Mouse (Mus musculus) heart, embryonic 12.5 days (tissue): ENCODE results near the gene Rassf3. TPM values are rescaled to one million over a fixed set of nuclear protein-coding genes. Genes with fewer than 3 reads are reported as not detected.

Experiments used
- ATAC-seq: fragments of 200-750 bp; cut with Nextera tagmentation; 2 replicates; pipeline ENCODE4 v1.8.0; 2017; ENCODE audit warnings: moderate TSS enrichment, moderate library complexity; ENCODE audit not compliant: insufficient number of reproducible peaks, low FRiP score
- H3K27ac ChIP-seq: fragments of 300-500 bp; sonication (generic); 2 replicates; pipeline ENCODE4 v1.5.1; 2016; ENCODE audit warnings: mild to moderate bottlenecking, moderate library complexity; ENCODE audit not compliant: poor library complexity, severe bottlenecking
- H3K27me3 ChIP-seq: fragments of 300-500 bp; sonication (generic); replicated peaks from 2 replicates; pipeline ENCODE4 v1.6.1; 2016; ENCODE audit warnings: mild to moderate bottlenecking, moderate library complexity
- H3K36me3 ChIP-seq: fragments of 300-500 bp; sonication (generic); 2 replicates; pipeline ENCODE4 v1.6.1; 2016; ENCODE audit warnings: mild to moderate bottlenecking, moderate library complexity
- H3K4me1 ChIP-seq: fragments of 300-500 bp; sonication (generic); replicated peaks from 2 replicates; pipeline ENCODE4 v1.6.1; 2016; ENCODE audit warnings: mild to moderate bottlenecking
- H3K4me2 ChIP-seq: fragments of 300-500 bp; sonication (generic); 2 replicates; pipeline ENCODE4 v1.6.1; 2016; ENCODE audit warnings: mild to moderate bottlenecking, moderate library complexity
- H3K4me3 ChIP-seq: fragments of 300-500 bp; sonication (generic); 2 replicates; pipeline ENCODE4 v1.5.1; 2016; ENCODE audit warnings: mild to moderate bottlenecking
- H3K9ac ChIP-seq: fragments of 300-500 bp; sonication (generic); 2 replicates; pipeline ENCODE4 v1.6.1; 2016; ENCODE audit warnings: mild to moderate bottlenecking, moderate library complexity
- H3K9me3 ChIP-seq: fragments of 300-500 bp; sonication (generic); replicated peaks from 2 replicates; pipeline ENCODE4 v1.6.1; 2016; ENCODE audit warnings: mild to moderate bottlenecking, moderate library complexity
- WGBS: fragments of 180-500 bp; shearing (Covaris S2); methylation state at CpG from one replicate; pipeline ENCODE4 v1.1.7; 2016; 5-methylcytosine and 5-hydroxymethylcytosine counted together
- polyA plus RNA-seq: library from polyadenylated mRNA; unstranded; fragments of >200 nt; fragmentation: Nextera tagmentation; extraction: Ambion mirVana; gene quantifications from 2 replicates; pipeline ENCODE4 v1.2.1, GENCODE M21; 2016

Gene Rassf3
- polyA plus RNA-seq, 1 experiment from 2014 or later, result 27.0 TPM

GRCm38 (mm10) chr10:121429089-121429488, 47.1 kb downstream of the Rassf3 start:
- 8% methylated on average over 2 of the region's 2 CpGs for WGBS
- Histone ChIP-seq H3K4me2 (0 out of 2 replicates have a peak overlapping the region, but pooled peaks have one; percentile 4), H3K4me1 (peaks cover 93% of the 10 kb centered on the region), H3K4me3 (no peak overlapping the region), H3K9me3 (no peaks in the 10 kb centered on the region), H3K27me3 (no peaks in the 10 kb centered on the region), H3K9ac (no peak overlapping the region), H3K27ac (peak overlapping the region; percentile 97), H3K36me3 (no peaks in the 10 kb centered on the region)
- ATAC-seq, result peak; percentile 78

- H3K4me3 ChIP-seq, result no peak overlapping the region
- H3K27ac ChIP-seq, result peak overlapping the region; percentile 97
- ATAC-seq, result no peak
- peak overlapping the region; percentile 20; the same call in 1 of the 2 replicates for H3K4me2 ChIP-seq
- no peaks in the 10 kb centered on the region for H3K27me3 ChIP-seq
- H3K4me1 ChIP-seq, result peaks cover 95% of the 10 kb centered on the region
- H3K36me3 ChIP-seq, result no peaks in the 10 kb centered on the region
- H3K9ac ChIP-seq, result no peak overlapping the region
- WGBS, result 60% methylated on average over 15 of the region's 15 CpGs
- no peaks in the 10 kb centered on the region for H3K9me3 ChIP-seq
Observed at GRCm38 (mm10) chr10:121428011-121428711, 48.0 kb downstream of the Rassf3 start.

GRCm38 (mm10) chr10:121427136-121427535, 49.0 kb downstream of the Rassf3 start:
- ATAC-seq, result no peak
- Histone ChIP-seq H3K27ac (peak overlapping the region; percentile 97), H3K4me2 (no peak overlapping the region), H3K9ac (no peak overlapping the region), H3K27me3 (no peaks in the 10 kb centered on the region), H3K4me3 (no peak overlapping the region), H3K36me3 (no peaks in the 10 kb centered on the region), H3K4me1 (peaks cover 95% of the 10 kb centered on the region), H3K9me3 (no peaks in the 10 kb centered on the region)
- 51% methylated on average over 5 of the region's 5 CpGs for WGBS

GRCm38 (mm10) chr10:121426458-121427070, 49.6 kb downstream of the Rassf3 start:
- no peaks in the 10 kb centered on the region for H3K9me3 ChIP-seq
- no peaks in the 10 kb centered on the region for H3K36me3 ChIP-seq
- ATAC-seq, result no peak
- no peaks in the 10 kb centered on the region for H3K27me3 ChIP-seq
- no peak overlapping the region for H3K9ac ChIP-seq
- H3K4me2 ChIP-seq, result no peak overlapping the region
- peak overlapping the region; percentile 97 for H3K27ac ChIP-seq
- H3K4me3 ChIP-seq, result no peak overlapping the region
- peaks cover 95% of the 10 kb centered on the region for H3K4me1 ChIP-seq
- 32% methylated on average over 5 of the region's 5 CpGs for WGBS

GRCm38 (mm10) chr10:121425506-121426025, 50.6 kb downstream of the Rassf3 start:
- Histone ChIP-seq H3K4me2 (no peak overlapping the region), H3K36me3 (no peaks in the 10 kb centered on the region), H3K9me3 (no peaks in the 10 kb centered on the region), H3K27me3 (no peaks in the 10 kb centered on the region), H3K4me3 (no peak overlapping the region), H3K27ac (peak overlapping the region; percentile 9; the same call in 1 of the 2 replicates), H3K9ac (no peak overlapping the region), H3K4me1 (peaks cover 95% of the 10 kb centered on the region)
- ATAC-seq, result no peak
- 72% methylated on average over 14 of the region's 14 CpGs for WGBS

- H3K9me3 ChIP-seq, result no peaks in the 10 kb centered on the region
- no peaks in the 10 kb centered on the region for H3K27me3 ChIP-seq
- peaks cover 95% of the 10 kb centered on the region for H3K4me1 ChIP-seq
- H3K36me3 ChIP-seq, result no peaks in the 10 kb centered on the region
- WGBS, result 74% methylated on average over 5 of the region's 5 CpGs
- no peak overlapping the region for H3K9ac ChIP-seq
- no peak overlapping the region for H3K27ac ChIP-seq
- no peak overlapping the region for H3K4me2 ChIP-seq
- ATAC-seq, result no peak
- no peak overlapping the region for H3K4me3 ChIP-seq
Observed at GRCm38 (mm10) chr10:121425079-121425478, 51.1 kb downstream of the Rassf3 start.

- no peaks in the 10 kb centered on the region for H3K36me3 ChIP-seq
- H3K9me3 ChIP-seq, result no peaks in the 10 kb centered on the region
- H3K9ac ChIP-seq, result no peak overlapping the region
- H3K4me3 ChIP-seq, result no peak overlapping the region
- H3K4me1 ChIP-seq, result peaks cover 95% of the 10 kb centered on the region
- H3K27me3 ChIP-seq, result no peaks in the 10 kb centered on the region
- ATAC-seq, result no peak
- no peak overlapping the region for H3K27ac ChIP-seq
- no peak overlapping the region for H3K4me2 ChIP-seq
- 71% methylated on average over 3 of the region's 3 CpGs for WGBS
Observed at GRCm38 (mm10) chr10:121424455-121424854, 51.7 kb downstream of the Rassf3 start.

GRCm38 (mm10) chr10:121423541-121424349, 52.4 kb downstream of the Rassf3 start:
- Histone ChIP-seq H3K4me3 (no peak overlapping the region), H3K27me3 (no peaks in the 10 kb centered on the region), H3K9ac (no peak overlapping the region), H3K4me2 (no peak overlapping the region), H3K27ac (peak overlapping the region; percentile 68), H3K9me3 (no peaks in the 10 kb centered on the region), H3K36me3 (no peaks in the 10 kb centered on the region), H3K4me1 (peaks cover 95% of the 10 kb centered on the region)
- WGBS, result 70% methylated on average over 16 of the region's 16 CpGs
- no peak for ATAC-seq

- Histone ChIP-seq H3K27ac (0 out of 2 replicates have a peak overlapping the region, but pooled peaks have one; percentile 68), H3K4me3 (no peak overlapping the region), H3K9me3 (no peaks in the 10 kb centered on the region), H3K9ac (no peak overlapping the region), H3K4me1 (peaks cover 85% of the 10 kb centered on the region), H3K4me2 (no peak overlapping the region), H3K36me3 (no peaks in the 10 kb centered on the region), H3K27me3 (no peaks in the 10 kb centered on the region)
- no peak for ATAC-seq
- WGBS, result 87% methylated on average over 6 of the region's 6 CpGs
Observed at GRCm38 (mm10) chr10:121422294-121422693, 53.9 kb downstream of the Rassf3 start.

GRCm38 (mm10) chr10:121421657-121422290, 54.4 kb downstream of the Rassf3 start:
- WGBS, result 83% methylated on average over 11 of the region's 11 CpGs
- no peak overlapping the region for H3K4me3 ChIP-seq
- H3K4me1 ChIP-seq, result peaks cover 85% of the 10 kb centered on the region
- no peaks in the 10 kb centered on the region for H3K27me3 ChIP-seq
- no peak overlapping the region for H3K4me2 ChIP-seq
- no peak overlapping the region for H3K9ac ChIP-seq
- H3K36me3 ChIP-seq, result peaks cover 3% of the 10 kb centered on the region; the same call in 1 of the 2 replicates
- 0 out of 2 replicates have a peak overlapping the region, but pooled peaks have one; percentile 68 for H3K27ac ChIP-seq
- ATAC-seq, result no peak
- no peaks in the 10 kb centered on the region for H3K9me3 ChIP-seq
